Mouse (Mus musculus) cortical plate, adult 2 months (tissue): ENCODE results near the gene Mtm1. TPM values are rescaled to one million over a fixed set of nuclear protein-coding genes. Genes with fewer than 3 reads are reported as not detected.
A peak's percentile ranks its signal among the peaks of the same experiment; 100 is the strongest.
"Not testable (repeated sequence)": the region's sequence is repeated elsewhere in the genome, so short reads cannot be mapped to it uniquely, and the experiment has no call there.

Source experiments
- H3K27ac ChIP-seq: fragments of 200-500 bp; 2 replicates; pipeline ENCODE4 v1.5.1; 2012; ENCODE audit warnings: low read length, control low read depth, inconsistent platforms; ENCODE audit not compliant: insufficient read depth
- H3K4me1 ChIP-seq: fragments of 200-500 bp; 2 replicates; pipeline ENCODE4 v1.6.1; 2011; ENCODE audit warnings: low read length; ENCODE audit not compliant: control insufficient read depth, insufficient read depth
- H3K4me3 ChIP-seq: fragments of 200-500 bp; 2 replicates; pipeline ENCODE4 v1.5.1; 2011; ENCODE audit warnings: mild to moderate bottlenecking, low read length, control low read depth; ENCODE audit not compliant: insufficient read depth
- CTCF ChIP-seq: fragments of 200-500 bp; IDR thresholded peaks from 2 replicates; pipeline ENCODE4 v1.5.1; 2011; ENCODE audit warnings: mild to moderate bottlenecking, control low read depth, low read length; ENCODE audit not compliant: insufficient read depth; ENCODE audit errors: extremely low read depth
- POLR2A ChIP-seq: fragments of 200-500 bp; IDR thresholded peaks from 2 replicates; pipeline ENCODE4 v1.6.1; 2011; ENCODE audit warnings: mild to moderate bottlenecking, low read length, control low read depth; ENCODE audit not compliant: insufficient read depth; ENCODE audit errors: extremely low read depth
- polyA plus RNA-seq: library from polyadenylated mRNA; depleted of rRNA; stranded (reverse); fragments of >200 nt; gene quantifications from 2 replicates; pipeline ENCODE4 v1.2.3, GENCODE M21; 2012; rRNA removed

Gene Mtm1
- polyA plus RNA-seq, 1 experiment, result 6.0 TPM

DNA sequence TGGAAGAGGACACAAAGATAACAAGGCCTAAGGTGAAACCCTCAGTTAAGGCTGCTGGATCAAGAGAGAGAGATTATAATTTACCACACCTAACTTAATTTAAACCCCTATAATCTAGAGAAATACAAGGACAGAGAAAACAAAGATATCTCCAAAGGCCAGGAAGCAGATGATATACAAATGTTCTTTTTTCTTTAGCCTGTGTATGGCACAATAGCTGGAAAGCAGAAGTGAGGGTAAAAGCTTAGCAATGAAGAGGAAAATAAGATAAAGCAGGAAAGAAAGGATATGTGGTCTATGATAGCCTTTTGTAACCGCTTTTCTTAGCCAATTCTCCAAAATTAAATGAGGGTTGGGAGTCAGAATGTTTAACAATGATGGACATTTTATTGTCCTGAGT, 144.8 kb downstream of the Mtm1 start:
- Histone ChIP-seq H3K27ac (no peak overlapping the region), H3K4me3 (no peak overlapping the region), H3K4me1 (no peaks in the 10 kb centered on the region)
- TF ChIP-seq POLR2A, result no peak

DNA sequence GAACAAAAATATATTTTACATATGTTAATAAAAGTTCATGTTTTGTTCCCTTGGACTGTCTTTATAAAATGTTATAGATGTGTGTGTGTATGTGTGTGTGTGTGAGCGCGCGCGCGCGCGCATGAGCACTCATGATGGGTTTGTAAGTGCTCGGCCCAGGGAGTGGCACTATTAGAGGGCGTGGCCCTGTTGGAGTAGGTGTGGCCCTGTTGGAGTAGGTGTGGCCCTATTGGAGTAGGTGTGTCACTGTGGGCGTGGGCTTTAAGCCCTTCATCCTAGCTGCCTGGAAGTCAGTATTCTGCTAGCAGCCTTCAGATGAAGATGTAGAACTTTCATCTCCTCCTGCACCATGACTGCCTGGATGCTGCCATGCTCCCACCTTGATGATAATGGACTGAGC, 151.2 kb downstream of the Mtm1 start:
- not testable (repeated sequence) for H3K4me1 ChIP-seq, H3K4me3 ChIP-seq, H3K27ac ChIP-seq

DNA sequence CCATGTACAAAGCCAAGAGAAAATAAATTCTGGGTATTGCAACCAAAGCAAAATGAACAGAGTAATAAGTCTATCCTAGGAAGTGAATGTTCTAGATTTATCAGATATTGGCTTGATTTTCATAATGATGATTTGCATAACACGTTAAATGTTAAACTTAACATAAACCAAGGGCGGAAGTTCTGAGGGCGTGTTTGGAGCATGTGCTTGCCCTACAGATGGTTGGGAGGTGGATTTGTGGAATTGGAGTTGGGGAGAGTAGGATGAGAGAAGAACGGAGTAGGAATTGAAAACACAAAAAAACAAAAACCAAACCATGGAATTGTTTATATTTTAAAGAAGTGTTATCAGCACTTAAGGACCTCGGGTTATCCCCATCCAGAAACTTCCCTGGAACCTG, 153.5 kb downstream of the Mtm1 start:
- H3K27ac ChIP-seq, result 0 out of 2 replicates have a peak overlapping the region, but pooled peaks have one; percentile 83
- no peaks in the 10 kb centered on the region for H3K4me1 ChIP-seq
- TF ChIP-seq CTCF (no peak), POLR2A (no peak)
- peak overlapping the region; percentile 94 for H3K4me3 ChIP-seq

DNA sequence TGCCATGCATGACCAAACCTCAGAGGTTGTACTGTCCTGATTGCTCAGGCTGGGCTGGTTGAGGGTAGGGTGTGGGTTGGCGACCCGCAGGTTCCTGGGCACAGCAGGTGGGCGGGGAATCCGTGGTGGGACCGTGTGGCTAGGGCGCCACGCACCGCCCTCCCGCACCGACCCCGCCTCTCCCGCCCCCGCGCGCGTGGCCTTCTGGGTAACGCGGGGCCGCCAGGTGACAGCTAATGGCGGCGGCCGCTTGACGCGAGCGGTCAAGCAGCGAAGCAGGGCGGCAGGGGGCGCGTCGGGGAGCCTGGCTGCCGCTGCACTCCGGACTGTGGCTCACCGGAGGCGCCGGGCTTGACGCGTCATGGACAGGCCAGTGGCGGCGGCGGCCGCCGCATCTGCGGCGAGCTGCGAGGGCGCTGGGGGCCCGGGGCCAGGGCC, 154.0 kb downstream of the Mtm1 start, which contains the start of gene Mtmr1:
Gene Mtmr1, plus strand, starts transcription at position 207 of the 438 bp plus-strand sequence.
- TF ChIP-seq CTCF (no peak), POLR2A (no peak)
- no peaks in the 10 kb centered on the region for H3K4me1 ChIP-seq
- H3K4me3 ChIP-seq, result peak within 1 kb of the TSS; percentile 94
- peak within 1 kb of the TSS; percentile 83; the same call in 1 of the 2 replicates for H3K27ac ChIP-seq

DNA sequence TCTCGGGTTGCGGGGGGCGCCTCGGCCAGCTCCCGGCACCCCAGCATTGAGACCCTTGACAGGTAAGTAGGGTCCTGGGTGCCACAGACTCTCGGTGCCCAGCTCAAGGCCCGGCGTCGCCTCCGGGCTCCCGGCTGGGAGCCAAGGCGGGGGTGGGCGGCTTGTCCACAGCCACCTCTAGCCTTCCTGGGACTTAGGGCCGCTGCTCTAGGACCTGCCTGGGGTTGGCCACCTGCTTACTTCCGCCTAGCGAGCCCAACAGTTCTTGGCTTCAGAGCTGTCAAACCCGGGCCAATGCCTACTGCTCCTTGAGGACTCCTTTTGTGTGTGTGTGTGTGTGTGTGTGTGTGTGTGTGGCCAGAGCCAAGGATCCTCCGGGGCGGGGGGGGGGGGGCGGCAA, 154.4 kb downstream of the Mtm1 start:
- peak overlapping the region; percentile 83; the same call in 1 of the 2 replicates for H3K27ac ChIP-seq
- H3K4me1 ChIP-seq, result no peaks in the 10 kb centered on the region
- peak overlapping the region; percentile 94 for H3K4me3 ChIP-seq
- TF ChIP-seq POLR2A (no peak), CTCF (no peak)

Other genes with a start within 250 kb of the Mtm1 start
- gene Mamld1, start 160.5 kb upstream of the Mtm1 start, polyA plus RNA-seq, result 14.3 and 14.5 TPM in 2 replicates
- 24.1 and 29.7 TPM in 2 replicates for gene Mtmr1, start 154.0 kb downstream of the Mtm1 start, polyA plus RNA-seq